Mouse (Mus musculus): ENCODE results near the gene Arhgdia. TPM values are rescaled to one million over a fixed set of nuclear protein-coding genes. Genes with fewer than 3 reads are reported as not detected.

The Arhgdia gene
- polyA plus RNA-seq, 1 experiment from 2014 or later: 352 TPM

DNA sequence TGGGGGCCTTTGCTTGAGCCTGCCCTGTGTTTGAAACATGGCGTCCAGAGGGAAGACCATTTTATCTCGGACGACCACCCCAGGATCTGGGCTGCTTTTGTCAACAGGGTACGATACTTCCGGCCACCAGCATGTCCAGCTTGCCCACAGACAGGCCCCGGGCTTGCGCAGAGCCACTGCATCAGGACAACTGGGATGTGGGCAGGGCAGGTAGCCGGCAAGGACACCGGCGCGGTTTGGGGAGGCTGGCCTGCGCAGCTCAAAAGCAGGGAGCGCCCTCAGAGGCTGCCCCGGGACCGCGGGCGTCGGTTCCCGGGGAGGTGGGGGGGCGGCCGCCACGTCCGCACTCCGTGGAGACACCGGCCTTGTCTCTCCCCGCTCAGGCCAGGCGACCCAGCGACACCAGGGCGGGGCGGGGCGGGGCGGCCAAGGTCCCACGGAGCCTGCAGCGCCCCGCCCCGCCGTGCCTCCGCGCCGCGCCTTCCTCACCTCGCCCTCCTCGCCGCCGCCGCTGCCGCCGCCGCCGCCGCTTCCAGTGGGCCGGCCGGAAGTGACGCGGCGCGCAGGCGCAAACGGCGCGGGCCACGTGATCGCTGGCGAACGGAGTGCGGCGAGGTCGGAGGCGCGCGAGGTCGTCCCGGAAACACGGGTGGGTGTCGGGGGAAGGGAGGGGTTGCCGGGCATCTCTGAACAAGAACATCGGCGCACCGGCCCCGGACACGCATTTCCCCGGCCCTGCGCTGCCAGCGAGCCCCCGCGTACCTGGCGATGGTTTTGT is 32.1 kb downstream of the Arhgdia start, which contains the start of gene Mcrip1:
Mcrip1 (minus strand) TSS at position 560 of the 778 bp plus-strand sequence.
- peak within 1 kb of the TSS; percentile 72 for H3K4me2 ChIP-seq (replicated peaks; ENCODE audit: low read depth)
- WGBS: under 1% methylated on average over 57 of the region's 87 CpGs
- peaks cover 2% of the 10 kb centered on the region for H3K36me3 ChIP-seq (ENCODE audit: control insufficient read depth, insufficient read depth, low read length)
- peaks cover 5% of the 10 kb centered on the region; the same call in 1 of the 2 replicates for H3K4me1 ChIP-seq (replicated peaks; ENCODE audit: control insufficient read depth, insufficient read depth)
- peak within 1 kb of the TSS; percentile 98 for H3K27ac ChIP-seq (replicated peaks)
- no peaks in the 10 kb centered on the region for H3K9me3 ChIP-seq (ENCODE audit: control insufficient read depth, low read length)
- TF ChIP-seq CTCF (IDR thresholded peaks at IDR 0.05; ENCODE audit: low read depth) (no peak), EP300 (optimal IDR thresholded peaks at IDR 0.05) (no peak)
- ATAC-seq (ENCODE audit: low FRiP score, low TSS enrichment) (peak; percentile 85), DNase-seq (ENCODE audit: low spot score) (peak; percentile 94)
- H3K27me3 ChIP-seq (ENCODE audit: control insufficient read depth, insufficient read depth, low read length): no peaks in the 10 kb centered on the region
- peak within 1 kb of the TSS; percentile 95 for H3K9ac ChIP-seq (ENCODE audit: low read length)
- peak within 1 kb of the TSS; percentile 88 for H3K4me3 ChIP-seq (ENCODE audit: low read depth, low read length)

GRCm38 (mm10) chr11:120548786-120549167 is 32.6 kb downstream of the Arhgdia start:
- DNase-seq (ENCODE audit: low spot score) (no peak), ATAC-seq (ENCODE audit: low FRiP score, low TSS enrichment) (no peak)
- peak overlapping the region; percentile 72 for H3K4me2 ChIP-seq (replicated peaks; ENCODE audit: low read depth)
- no peaks in the 10 kb centered on the region for H3K27me3 ChIP-seq (ENCODE audit: control insufficient read depth, insufficient read depth, low read length)
- H3K27ac ChIP-seq (replicated peaks): peak overlapping the region; percentile 98
- no peak for TF ChIP-seq EP300 (optimal IDR thresholded peaks at IDR 0.05)
- no peak for TF ChIP-seq CTCF (IDR thresholded peaks at IDR 0.05; ENCODE audit: low read depth)
- H3K36me3 ChIP-seq (ENCODE audit: control insufficient read depth, insufficient read depth, low read length): peaks cover 8% of the 10 kb centered on the region
- WGBS: 4% methylated on average over 7 of the region's 7 CpGs
- peaks cover 5% of the 10 kb centered on the region; the same call in 1 of the 2 replicates for H3K4me1 ChIP-seq (replicated peaks; ENCODE audit: control insufficient read depth, insufficient read depth)
- no peaks in the 10 kb centered on the region for H3K9me3 ChIP-seq (ENCODE audit: control insufficient read depth, low read length)
- H3K9ac ChIP-seq (ENCODE audit: low read length): peak overlapping the region; percentile 95
- H3K4me3 ChIP-seq (ENCODE audit: low read depth, low read length): peak overlapping the region; percentile 88

DNA sequence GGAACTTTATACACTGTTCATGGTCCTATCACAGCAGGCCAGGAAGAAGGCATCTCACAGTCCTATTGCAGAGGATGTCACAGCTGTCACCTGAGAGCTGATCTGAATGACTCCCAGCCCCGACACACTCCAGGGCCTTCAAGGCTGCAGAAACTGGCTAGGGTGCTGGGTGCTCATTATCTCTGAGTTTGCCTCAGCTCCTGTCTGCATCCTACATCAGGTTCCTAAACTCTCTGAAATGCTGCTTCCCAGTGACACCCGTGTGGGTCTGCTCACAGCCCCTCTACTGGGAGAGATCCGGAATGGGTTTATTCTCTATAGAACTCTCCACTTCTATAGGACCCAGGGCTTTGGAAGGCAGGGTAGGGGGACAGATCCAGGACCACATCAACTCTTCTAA is 33.2 kb downstream of the Arhgdia start:
- WGBS: 77% methylated on average over 3 of the region's 3 CpGs
- no peak for DNase-seq (ENCODE audit: low spot score)
- H3K4me1 ChIP-seq (replicated peaks; ENCODE audit: control insufficient read depth, insufficient read depth): peaks cover 5% of the 10 kb centered on the region; the same call in 1 of the 2 replicates
- peak overlapping the region; percentile 72 for H3K4me2 ChIP-seq (replicated peaks; ENCODE audit: low read depth)
- H3K27me3 ChIP-seq (ENCODE audit: control insufficient read depth, insufficient read depth, low read length): no peaks in the 10 kb centered on the region
- peak overlapping the region; percentile 98 for H3K27ac ChIP-seq (replicated peaks)
- peak overlapping the region; percentile 88 for H3K4me3 ChIP-seq (ENCODE audit: low read depth, low read length)
- peak overlapping the region; percentile 95 for H3K9ac ChIP-seq (ENCODE audit: low read length)
- H3K9me3 ChIP-seq (ENCODE audit: control insufficient read depth, low read length): no peaks in the 10 kb centered on the region
- no peak for TF ChIP-seq CTCF (IDR thresholded peaks at IDR 0.05; ENCODE audit: low read depth)
- no peak for TF ChIP-seq EP300 (optimal IDR thresholded peaks at IDR 0.05)
- ATAC-seq (ENCODE audit: low FRiP score, low TSS enrichment): no peak
- peaks cover 8% of the 10 kb centered on the region for H3K36me3 ChIP-seq (ENCODE audit: control insufficient read depth, insufficient read depth, low read length)

DNA sequence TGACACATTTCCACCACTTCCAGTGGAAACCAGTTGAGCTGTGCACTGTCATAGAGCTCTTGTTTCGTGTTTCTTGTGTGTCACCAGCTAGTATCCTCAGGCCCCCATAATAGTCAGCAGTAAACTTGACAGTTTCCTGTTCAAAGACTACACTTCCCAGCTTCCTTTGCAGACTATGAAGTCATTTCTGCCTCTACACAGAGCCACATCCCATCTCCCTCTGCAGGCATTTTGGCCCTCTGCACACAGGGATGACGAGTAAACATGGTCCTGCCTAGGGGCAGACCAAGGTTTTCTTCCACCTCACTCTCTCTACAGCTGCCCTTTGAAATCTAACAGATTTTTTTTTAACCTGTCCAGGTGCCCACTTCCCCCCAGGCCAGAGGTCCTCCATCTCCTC is 34.0 kb downstream of the Arhgdia start:
- Histone ChIP-seq H3K27ac (replicated peaks) (no peak overlapping the region), H3K4me2 (replicated peaks; ENCODE audit: low read depth) (no peak overlapping the region), H3K36me3 (ENCODE audit: control insufficient read depth, insufficient read depth, low read length) (peaks cover 8% of the 10 kb centered on the region), H3K27me3 (ENCODE audit: control insufficient read depth, insufficient read depth, low read length) (no peaks in the 10 kb centered on the region), H3K9ac (ENCODE audit: low read length) (no peak overlapping the region), H3K4me1 (replicated peaks; ENCODE audit: control insufficient read depth, insufficient read depth) (peaks cover 5% of the 10 kb centered on the region; the same call in 1 of the 2 replicates), H3K4me3 (ENCODE audit: low read depth, low read length) (no peak overlapping the region), H3K9me3 (ENCODE audit: control insufficient read depth, low read length) (no peaks in the 10 kb centered on the region)
- DNase-seq (ENCODE audit: low spot score) (peak; percentile 47), ATAC-seq (ENCODE audit: low FRiP score, low TSS enrichment) (0 out of 2 replicates have a peak, but pooled peaks have one; percentile 44)
- WGBS: 43% methylated on average over 2 of the region's 2 CpGs
- TF ChIP-seq EP300 (optimal IDR thresholded peaks at IDR 0.05) (no peak), CTCF (IDR thresholded peaks at IDR 0.05; ENCODE audit: low read depth) (peak; percentile 61)

DNA sequence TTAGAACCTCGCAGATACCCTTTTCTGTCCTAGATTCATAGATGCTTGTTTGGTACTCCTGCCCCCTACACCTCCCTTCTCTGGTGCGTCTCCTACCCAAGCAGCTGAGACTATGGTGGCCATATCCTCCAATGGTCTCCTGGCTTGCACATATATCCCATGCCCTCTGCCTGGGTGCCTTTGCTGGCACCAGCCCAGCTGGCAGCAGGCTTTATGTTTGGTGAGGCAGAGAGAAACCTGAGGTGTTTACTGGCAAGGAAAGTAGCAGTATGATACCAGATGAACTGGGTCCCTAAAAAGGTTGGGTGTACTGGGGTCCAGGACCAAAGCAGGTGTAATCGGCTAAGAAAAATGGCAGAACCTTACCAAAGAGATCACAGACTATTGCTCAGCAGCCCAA is 35.5 kb downstream of the Arhgdia start:
- no peak for TF ChIP-seq CTCF (IDR thresholded peaks at IDR 0.05; ENCODE audit: low read depth)
- TF ChIP-seq EP300 (optimal IDR thresholded peaks at IDR 0.05): no peak
- no peak overlapping the region for H3K9ac ChIP-seq (ENCODE audit: low read length)
- H3K9me3 ChIP-seq (ENCODE audit: control insufficient read depth, low read length): no peaks in the 10 kb centered on the region
- ATAC-seq (ENCODE audit: low FRiP score, low TSS enrichment): no peak
- H3K4me2 ChIP-seq (replicated peaks; ENCODE audit: low read depth): no peak overlapping the region
- H3K4me3 ChIP-seq (ENCODE audit: low read depth, low read length): no peak overlapping the region
- H3K36me3 ChIP-seq (ENCODE audit: control insufficient read depth, insufficient read depth, low read length): peaks cover 8% of the 10 kb centered on the region
- WGBS: 92% methylated on average over 3 of the region's 3 CpGs
- H3K27me3 ChIP-seq (ENCODE audit: control insufficient read depth, insufficient read depth, low read length): no peaks in the 10 kb centered on the region
- H3K27ac ChIP-seq (replicated peaks): no peak overlapping the region
- H3K4me1 ChIP-seq (replicated peaks; ENCODE audit: control insufficient read depth, insufficient read depth): peaks cover 5% of the 10 kb centered on the region; the same call in 1 of the 2 replicates
- no peak for DNase-seq (ENCODE audit: low spot score)

DNA sequence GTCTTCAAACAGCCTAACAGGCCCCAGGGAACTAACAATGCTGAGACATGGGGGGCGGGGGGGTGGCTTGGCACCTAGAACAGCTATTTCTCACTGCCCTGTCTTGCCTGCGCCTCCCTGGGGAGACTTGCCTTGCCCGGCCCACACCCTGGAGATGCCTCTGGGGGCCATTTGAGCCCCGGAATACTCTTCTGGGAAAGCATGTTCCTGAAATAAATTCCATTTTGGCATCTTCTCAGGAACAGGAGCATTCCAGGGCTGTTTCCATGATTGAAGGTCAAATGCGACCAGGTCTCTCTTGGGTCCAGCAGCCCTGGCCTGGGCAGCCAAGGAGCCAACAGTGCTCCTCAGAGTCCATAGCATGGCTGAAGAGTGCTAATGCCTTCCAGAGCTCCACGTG is 39.0 kb downstream of the Arhgdia start:
- Histone ChIP-seq H3K36me3 (ENCODE audit: control insufficient read depth, insufficient read depth, low read length) (peaks cover 8% of the 10 kb centered on the region), H3K27ac (replicated peaks) (no peak overlapping the region), H3K9ac (ENCODE audit: low read length) (no peak overlapping the region), H3K4me2 (replicated peaks; ENCODE audit: low read depth) (no peak overlapping the region), H3K27me3 (ENCODE audit: control insufficient read depth, insufficient read depth, low read length) (no peaks in the 10 kb centered on the region), H3K4me1 (replicated peaks; ENCODE audit: control insufficient read depth, insufficient read depth) (peaks cover 14% of the 10 kb centered on the region), H3K4me3 (ENCODE audit: low read depth, low read length) (no peak overlapping the region), H3K9me3 (ENCODE audit: control insufficient read depth, low read length) (no peaks in the 10 kb centered on the region)
- TF ChIP-seq CTCF (IDR thresholded peaks at IDR 0.05; ENCODE audit: low read depth) (no peak), EP300 (optimal IDR thresholded peaks at IDR 0.05) (no peak)
- DNase-seq (ENCODE audit: low spot score): no peak
- WGBS: 77% methylated on average over 6 of the region's 6 CpGs
- no peak for ATAC-seq (ENCODE audit: low FRiP score, low TSS enrichment)
